Mouse (Mus musculus) heart, postnatal 25 days (tissue): ENCODE measurements around the gene Hoxb8. TPM values are rescaled to one million over a fixed set of nuclear protein-coding genes. Genes with fewer than 3 reads are reported as not detected.

Experiments used
- DNase-seq: peaks from one replicate; pipeline ENCODE4 v3.0.0; 2022; ENCODE audit warnings: low spot score
- intact Hi-C: fragments of 180-260 bp; cut with DNase I; formaldehyde crosslinking; loops from one replicate; pipeline ENCODE4 v1.15.1; 2025
- total RNA-seq, 2 experiments: library from RNA; stranded (reverse); gene quantifications; 2 replicates each; pipeline ENCODE4 v1.2.3; 2021

The Hoxb8 gene
- total RNA-seq, 2 experiments from 2014 or later: not detected

DNA sequence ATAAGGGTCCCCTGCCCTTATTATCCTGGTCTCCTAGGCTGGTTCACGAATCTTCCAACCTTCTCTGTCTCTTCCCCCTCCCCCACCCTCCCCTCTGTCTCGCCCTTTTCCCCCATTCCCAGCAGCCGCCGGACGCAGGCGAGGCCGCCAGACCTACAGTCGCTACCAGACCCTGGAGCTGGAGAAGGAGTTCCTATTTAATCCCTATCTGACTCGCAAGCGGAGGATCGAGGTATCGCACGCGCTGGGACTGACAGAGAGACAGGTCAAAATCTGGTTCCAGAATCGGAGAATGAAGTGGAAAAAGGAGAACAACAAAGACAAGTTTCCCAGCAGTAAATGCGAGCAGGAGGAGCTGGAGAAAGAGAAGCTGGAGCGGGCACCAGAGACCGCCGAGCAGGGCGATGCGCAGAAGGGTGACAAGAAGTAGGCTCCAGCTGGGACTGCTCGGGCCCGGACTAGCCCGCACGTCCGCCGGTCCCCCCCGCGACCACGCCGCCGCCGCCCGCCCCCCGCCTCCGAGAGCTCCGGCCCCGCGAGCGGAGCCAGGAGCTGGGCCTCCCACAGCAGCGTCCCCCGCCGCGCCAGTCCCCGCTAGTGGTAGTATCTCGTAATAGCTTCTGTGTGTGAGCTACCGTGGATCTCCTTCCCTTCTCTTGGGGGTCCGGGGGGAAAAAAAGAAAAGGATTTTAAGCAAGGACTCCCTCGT lies 2.5 kb downstream of the Hoxb8 start:
- DNase-seq: no peak
- intact Hi-C loops: no loop called here

DNA sequence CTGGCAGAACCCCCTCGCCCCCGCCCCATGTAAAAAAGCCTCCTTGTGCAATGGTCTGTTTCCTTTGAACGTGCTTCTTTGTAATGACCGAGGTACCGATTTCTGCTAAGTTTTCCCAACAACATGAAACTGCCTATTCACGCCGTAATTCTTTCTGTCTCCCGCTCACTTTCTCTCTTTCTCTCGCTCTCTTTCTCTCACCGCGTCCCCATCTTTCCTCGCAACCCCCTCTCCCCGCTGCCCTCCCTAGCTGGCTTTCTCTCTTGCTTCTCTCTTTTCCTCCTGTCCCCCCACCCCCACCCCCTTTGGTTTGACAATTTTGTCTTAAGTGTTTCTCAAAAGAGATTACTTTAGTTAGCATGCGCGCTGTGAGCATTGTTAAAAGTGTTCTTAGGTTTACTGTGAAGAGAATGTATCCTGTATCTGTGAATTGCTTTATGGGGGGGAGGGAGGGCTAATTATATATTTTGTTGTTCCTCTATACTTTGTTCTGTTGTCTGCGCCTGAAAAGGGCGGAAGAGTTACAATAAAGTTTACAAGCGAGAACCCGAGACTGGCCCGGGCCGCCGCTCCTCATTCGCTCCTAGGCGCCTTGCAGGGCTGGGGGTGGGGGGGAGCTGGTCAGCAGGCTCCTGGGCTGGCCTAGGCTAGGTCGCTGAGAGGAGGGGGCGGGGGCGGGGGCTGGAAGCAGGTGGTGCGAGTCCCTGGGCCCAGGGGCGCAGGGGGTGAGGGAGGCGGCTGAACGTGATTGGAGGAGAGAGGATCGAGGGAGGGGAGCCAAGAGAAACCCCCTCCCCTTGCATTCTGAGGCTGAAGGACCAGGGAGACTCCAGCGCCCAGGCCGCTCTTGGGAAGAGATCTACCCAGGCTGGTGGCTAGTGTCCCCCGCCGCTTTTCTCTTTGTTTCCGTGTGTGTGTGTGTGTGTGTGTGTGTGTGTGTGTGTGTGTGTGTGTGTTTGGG lies 3.3 kb downstream of the Hoxb8 start:
- no peak for DNase-seq
- intact Hi-C loops: no loop called here

DNA sequence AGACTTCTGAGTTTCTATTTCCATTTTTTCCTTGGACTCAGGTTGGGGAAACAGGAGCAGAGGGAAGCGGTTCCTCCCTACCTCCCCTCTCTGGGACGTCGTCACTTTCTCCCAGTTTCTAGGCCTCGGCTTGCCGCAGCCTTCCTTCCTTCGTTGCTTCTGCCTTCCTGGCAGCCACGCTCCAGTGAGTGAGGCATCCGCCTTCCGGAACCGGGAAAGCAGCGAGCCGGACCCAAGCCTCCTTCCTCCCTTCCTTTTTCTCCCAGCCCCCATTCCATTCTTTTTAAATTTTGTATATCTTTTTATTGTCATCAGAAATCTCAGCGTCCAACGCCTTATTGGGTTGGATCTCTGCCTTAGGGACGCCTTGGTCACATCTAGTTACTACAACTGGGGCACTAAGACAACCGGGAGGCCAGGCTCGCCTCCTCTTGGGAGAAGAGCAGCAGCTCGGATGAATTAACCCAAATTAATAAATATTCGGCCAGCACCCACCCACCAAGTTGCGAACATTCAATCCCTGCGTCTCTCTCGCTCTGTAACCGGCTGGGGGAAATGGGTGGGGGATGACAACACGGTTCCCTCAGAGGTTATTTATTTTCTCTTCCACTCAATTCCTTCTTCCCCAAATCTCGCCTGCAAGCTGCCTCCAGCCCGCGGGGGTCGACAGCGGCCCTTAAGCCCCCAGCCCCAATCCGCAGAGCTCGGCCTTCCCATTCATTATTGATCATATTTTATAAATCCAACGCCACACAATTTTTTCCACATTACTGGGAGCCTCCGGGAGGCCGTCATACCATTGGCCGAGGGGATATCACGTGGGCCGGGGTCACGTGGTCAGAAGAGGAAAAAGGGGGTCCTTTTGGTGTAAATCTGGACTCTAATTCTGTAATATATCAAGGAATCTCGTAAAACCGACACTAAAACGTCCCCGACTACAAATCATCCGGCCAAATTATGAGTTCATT lies 4.3 kb downstream of the Hoxb8 start, which contains the start of gene Hoxb7:
Gene Hoxb7 (plus strand): TSS at position 853 of the 968 bp plus-strand sequence.
- intact Hi-C loops: no loop called here
- DNase-seq: no peak

DNA sequence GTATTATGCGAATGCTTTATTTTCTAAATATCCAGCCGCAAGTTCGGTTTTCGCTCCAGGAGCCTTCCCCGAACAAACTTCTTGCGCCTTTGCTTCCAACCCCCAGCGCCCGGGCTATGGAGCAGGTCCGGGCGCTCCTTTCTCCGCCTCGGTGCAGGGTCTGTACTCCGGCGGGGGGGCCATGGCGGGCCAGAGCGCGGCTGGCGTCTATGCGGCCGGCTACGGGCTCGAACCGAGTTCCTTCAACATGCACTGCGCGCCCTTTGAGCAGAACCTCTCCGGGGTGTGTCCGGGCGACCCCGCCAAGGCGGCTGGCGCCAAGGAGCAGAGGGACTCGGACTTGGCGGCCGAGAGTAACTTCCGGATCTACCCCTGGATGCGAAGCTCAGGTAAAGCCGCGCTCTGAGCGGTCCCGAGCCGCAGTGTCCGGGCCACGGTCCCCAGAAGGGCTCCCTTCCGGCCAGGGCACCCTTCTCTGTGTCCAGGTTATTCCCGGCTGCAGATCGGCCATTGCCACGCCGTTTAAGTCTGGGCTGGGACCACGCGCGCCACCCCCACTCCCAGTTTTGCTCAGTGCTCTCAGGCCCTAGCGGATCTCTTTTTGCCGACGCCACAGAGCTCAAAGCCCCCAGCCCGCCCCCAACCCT lies 5.2 kb downstream of the Hoxb8 start:
- intact Hi-C loops: no loop called here
- DNase-seq: no peak

DNA sequence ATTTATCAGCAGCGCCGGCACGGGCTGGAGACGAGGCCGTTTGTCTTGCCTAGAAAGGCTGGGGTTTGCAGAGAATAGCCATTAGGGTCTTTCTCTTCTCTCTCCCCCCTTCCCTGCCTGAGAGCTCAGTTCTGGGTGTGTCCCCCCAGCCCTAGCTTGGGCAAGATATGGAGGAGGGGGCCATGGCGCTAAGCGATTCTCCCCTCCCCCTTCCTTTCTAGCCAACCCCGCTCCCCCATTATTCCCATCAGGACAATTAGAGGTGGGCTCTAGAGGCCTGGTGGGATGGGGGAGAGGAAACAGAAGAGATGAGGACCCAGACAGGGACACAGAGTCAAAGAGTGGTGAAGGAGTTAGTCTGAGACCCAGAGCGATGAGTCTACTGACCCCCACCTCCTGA lies 5.7 kb downstream of the Hoxb8 start:
- DNase-seq: no peak
- intact Hi-C loops: no loop called here

DNA sequence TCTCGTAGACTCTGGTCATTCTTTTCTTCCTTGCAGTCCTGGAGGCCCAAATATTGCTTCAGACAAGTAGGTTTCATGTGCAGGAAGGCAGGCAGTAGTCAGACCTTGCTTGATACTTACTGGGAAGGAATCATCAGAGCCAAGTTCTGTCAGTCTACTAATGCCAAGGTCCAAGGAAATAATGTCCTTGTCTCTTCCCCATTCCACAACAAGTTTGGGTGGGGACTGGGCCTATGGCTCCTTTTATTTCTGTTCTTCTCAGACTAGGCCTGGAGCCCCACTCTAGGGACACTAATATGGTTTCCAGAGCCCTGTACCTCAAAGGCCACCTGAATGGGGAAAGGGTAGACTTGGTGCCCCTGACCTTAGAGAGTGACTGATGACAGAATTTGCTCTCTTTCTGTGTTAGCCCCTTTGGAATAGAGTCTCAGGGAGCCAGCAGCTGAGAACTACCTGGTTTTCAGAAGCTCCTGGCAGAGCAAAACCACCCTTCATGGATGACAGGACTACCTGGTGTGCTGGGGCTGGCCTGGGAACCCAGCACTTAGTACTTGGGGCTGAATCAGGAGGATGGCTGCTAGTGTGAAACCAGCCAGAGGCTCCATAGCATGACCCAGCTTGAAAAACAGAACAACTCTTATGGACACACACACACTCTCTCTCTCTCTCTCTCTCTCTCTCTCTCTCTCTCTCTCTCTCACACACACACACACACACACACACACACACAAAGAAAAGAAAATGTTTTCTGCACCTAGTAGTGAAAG lies 6.9 kb downstream of the Hoxb8 start:
- intact Hi-C loops: no loop called here
- no peak for DNase-seq

DNA sequence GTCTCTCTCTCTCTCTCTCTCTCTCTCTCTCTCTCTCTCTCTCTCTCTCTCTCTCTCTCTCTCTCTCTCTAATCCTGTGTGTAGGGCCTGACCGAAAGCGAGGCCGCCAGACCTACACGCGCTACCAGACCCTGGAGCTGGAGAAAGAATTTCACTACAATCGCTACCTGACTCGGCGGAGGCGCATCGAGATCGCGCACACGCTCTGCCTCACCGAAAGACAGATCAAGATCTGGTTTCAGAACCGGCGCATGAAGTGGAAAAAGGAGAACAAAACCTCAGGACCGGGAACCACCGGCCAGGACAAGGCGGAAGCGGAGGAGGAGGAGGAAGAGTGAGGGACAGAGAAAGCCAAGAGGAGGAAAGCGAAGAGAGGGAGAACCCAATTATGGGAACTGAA lies 7.6 kb downstream of the Hoxb8 start:
- DNase-seq: no peak
- intact Hi-C loops: no loop called here

DNA sequence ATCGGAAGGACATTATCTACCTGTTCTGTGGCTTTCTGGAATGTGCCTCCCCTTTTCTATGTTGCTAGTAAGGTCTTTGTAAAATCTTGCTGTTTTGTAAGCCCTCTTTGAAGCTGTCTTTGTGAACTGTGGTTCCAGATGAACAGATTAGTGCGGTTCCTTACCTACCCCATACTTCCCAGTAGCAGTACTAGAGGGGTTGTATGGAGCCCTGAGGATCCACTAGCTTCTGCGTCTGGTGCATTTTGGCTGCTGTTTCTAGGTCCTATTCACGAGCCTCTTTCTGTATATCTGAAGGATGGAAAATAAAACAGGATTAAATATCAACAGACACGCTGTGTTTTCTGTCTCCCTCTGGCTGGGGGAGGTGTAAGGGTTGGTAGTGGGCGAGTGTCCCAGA lies 8.1 kb downstream of the Hoxb8 start:
- intact Hi-C loops: no loop called here
- no peak for DNase-seq

DNA sequence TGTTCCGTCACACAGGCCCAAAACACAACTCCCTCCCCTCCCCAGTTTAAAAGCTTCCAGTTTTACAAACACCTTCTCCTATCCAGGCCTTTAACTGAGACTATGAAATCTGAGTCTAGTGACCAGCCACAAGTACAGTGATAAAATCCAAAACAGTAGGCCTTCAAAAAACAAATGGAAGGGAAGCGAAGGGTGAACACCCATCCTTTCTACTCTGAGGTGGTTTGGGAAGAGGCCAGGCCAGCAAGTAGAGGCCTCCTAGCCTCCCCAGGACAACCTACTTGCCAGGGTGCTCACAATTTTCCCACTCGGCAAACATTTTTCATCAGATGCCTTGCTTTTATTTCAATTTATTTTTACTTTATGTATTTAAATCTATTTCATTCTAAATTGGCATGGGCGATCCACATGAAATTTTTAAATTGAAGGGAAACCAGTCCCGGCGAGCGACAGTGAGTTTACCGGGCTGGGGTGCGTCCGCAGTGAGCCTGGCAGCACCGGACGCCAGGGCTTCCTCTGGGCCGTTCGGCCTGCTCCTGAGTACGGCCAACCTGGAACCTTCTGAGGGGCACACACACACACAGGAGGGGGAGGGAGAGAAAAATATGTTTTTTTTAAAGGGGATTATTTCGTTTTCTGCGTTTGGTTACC lies 9.1 kb downstream of the Hoxb8 start:
- intact Hi-C loops: no loop called here
- DNase-seq: no peak

DNA sequence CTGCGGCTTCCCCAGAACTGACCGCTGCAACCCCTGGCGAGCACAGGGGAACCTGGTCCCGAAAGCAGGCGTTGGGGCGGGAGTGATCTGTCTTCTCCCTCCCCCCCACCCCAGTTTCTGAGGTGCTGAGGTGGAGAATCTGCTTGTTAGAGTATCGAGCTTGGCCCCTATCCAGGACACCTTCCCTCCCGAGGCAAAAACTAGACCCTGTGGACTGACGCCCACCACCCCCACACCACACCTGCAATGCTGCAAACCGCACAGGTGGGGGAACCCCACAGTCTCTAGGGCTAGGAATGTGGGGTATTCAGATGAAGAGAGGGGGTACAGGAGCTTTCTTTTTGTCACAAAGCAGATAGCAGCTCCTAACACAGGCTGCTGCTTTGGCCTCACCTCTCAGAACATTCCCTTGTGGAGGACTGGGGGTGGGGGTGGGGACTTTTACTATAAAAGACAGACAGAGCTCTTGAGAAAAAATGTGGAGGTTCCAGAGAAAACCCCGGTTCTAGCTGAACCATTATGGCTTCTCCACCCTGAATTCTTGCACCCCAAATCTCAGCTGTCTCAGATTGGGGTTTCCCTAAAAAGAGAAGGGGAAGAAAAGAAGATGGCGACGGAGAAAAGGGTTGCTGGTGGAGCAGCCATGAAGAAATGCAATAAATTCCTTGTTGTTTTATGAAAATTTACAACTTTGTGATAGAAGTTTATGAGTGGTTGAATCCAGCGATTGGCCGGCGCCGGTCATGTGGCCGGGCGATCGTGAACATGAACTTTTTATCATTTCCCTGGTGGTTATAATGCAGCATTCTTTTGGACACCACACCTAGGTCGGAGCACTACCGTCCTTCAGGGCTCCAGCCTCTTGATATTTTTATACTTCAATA lies 10.2 kb downstream of the Hoxb8 start, which contains the start of gene Hoxb6:
Gene Hoxb6 (plus strand): TSS at position 796 of the 884 bp plus-strand sequence.
- DNase-seq: no peak
- intact Hi-C loops: no loop called here

DNA sequence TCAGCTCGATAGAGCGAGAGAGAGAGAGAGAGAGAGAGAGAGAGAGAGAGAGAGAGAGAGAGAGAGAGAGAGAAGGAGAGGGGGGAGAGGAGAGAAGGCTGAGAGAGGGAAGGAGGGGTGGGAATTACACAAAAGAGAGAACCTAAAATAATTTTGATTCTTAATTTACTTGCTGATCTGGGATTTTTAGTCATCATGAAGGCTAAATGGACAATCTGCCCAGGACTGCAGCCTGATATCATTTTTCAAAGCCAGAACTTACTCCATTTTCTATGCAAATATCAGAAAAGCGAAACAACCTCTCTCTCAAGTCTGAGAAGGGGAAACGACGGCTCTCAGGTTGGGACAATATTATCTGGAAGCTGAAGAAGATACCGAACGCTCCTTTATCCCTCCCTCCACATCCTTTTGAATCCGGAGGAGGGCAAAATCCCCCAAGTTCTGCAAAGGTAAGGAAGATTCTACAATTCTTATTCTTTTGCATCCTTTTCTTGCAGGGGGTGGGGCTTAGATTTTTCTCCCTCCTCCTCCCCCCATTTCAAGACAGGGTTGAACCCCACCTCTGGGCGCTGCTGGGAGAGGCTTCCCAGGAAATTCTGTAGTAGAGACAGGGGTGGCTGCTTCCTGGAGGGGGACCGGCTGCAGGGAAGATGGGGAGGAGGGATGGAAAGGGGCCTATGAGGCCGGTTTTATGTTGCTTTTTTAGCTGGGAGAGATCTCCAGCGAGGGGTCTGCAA lies 11.0 kb downstream of the Hoxb8 start:
- intact Hi-C loops: no loop called here
- DNase-seq: no peak

DNA sequence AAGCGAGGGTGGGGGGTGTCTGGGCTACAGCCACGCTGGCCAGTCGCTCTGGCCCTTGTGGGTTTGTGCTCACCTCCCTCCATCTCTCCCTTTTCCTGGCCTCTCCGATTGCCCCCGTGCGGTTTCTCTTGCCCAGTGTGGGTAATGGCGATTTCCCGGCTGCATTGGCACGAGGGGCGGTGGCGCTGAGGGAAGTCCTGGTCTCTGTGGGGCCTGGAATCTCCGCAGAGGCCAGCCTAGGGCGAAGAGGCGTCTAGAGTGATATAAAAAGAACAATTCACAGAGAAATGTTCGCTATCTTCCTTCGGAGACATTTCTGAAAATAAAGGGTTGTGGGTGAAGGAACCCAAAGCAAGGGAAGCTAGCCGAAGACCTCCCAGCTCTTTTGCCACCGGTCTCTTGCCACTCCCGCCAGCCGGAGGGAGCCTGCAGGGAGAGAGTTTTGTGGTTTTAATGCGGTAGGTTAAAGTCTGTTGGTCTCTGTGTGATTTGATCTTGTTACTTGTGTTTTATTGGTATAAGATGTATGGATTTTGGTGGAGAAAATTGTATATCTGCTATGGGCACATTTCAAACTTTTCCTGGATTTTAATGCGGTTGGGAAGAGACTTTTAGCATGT lies 11.7 kb downstream of the Hoxb8 start:
- intact Hi-C loops: no loop called here
- DNase-seq: no peak

DNA sequence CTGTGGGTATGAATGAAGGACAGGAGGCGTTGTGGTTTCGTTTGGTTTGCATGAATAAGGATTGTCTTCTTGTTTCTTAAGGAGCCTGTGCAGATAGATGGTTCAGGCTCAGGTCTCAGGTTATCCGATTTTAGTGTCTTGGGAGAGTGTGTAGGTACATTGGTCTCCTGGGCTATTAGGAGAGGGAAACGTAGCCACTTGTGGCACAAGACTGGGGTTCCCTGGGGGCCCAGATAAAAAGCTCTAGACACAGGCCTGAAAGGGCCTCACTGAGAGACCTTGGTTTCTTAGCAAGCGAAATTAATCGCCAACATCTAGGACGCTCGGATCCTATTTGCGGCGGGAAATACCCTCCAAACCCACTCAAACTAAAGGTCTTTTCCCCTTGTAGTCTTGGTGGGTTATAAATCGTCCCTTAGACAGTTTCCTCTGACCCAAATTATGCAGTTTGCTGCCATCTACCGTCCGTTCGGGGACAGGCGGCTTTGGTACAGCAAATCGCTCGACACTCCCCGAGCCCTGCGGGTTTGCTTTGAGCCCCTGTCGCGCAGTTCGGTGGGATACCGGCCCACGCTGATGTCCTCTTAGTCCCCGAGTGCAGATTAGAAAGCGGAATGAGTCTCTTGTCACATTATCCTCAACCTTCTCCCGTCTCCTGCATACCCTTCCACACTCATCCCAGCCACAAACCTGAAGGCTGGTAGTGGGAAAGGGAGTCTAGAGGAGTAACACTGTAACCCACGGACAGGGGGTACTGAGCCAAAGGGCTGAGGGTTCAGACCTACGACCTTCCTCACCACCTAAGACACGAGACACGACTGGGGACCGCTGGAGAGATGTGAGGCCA lies 12.8 kb downstream of the Hoxb8 start:
- DNase-seq: no peak
- intact Hi-C loops: loop anchor here (2.0 kb wide), 1 partner anchor 16 kb away; no protein-coding TSS in a partner anchor

DNA sequence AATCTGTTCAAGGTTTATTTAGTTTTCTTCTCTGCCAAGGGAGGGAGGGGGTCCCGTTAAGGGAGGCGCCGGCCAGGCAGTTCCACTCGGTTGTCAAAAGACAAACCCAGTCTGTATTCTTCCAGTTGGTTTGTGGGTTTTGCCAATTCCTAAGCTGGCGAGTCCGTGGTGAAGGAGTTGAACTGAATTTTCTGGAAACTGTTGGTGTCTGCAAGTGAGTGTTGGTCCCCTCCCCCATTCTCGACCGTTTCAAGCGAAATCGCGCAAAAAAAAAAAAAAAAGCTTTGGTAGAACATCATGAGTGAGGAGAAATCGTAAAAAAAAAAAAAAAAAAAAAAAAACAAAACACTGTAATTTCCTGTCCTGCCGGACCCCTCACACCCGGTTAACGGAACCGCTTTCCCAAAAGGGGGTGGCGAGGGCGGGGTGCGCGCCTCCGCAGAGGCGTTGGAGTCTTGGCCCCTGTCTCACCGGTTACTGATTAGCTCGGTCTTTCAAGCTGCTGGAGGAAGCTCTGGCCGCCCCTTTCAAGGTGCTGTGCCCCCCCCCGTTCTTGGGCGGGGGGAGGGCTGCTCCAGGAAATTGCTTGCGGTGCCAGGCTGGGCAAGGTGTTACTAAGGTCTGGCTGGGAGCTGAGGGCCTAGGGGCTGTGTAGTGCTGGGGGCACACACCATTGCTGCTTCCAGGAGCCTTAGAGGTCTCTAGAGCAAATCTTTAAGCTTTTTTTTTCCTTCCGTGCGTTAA lies 13.6 kb downstream of the Hoxb8 start:
- no peak for DNase-seq
- intact Hi-C loops: loop anchor here (2.0 kb wide), 1 partner anchor 16 kb away; no protein-coding TSS in a partner anchor
